Mouse (Mus musculus) frontal cortex, postnatal 25 days (tissue): Measurements from ENCODE around the gene Mboat2.

Experiments used
- DNase-seq, 2 experiments: peaks; one replicate each; pipeline ENCODE4 v3.0.0; 2022; ENCODE audit warnings: low spot score in 2 of 2

Gene Mboat2

GRCm38 (mm10) chr12:24830766-24831152 lies at the start of gene Mboat2:
Gene Mboat2, plus strand, starts transcription at chr12:24830879.
- DNase-seq: peak in 1 of 2 experiments; percentile 22

- DNase-seq: no peak
Observed at GRCm38 (mm10) chr12:24783735-24784134, 46.9 kb upstream of the Mboat2 start.

- no peak for DNase-seq
Observed at GRCm38 (mm10) chr12:24785882-24786281, 44.8 kb upstream of the Mboat2 start.

- DNase-seq: no peak
Observed at GRCm38 (mm10) chr12:24786316-24786715, 44.4 kb upstream of the Mboat2 start.

- DNase-seq: no peak
Observed at GRCm38 (mm10) chr12:24789659-24790058, 41.0 kb upstream of the Mboat2 start.

- no peak for DNase-seq
Observed at GRCm38 (mm10) chr12:24811230-24811629, 19.4 kb upstream of the Mboat2 start.

- no peak for DNase-seq
Observed at GRCm38 (mm10) chr12:24811906-24812305, 18.8 kb upstream of the Mboat2 start.

- DNase-seq: no peak
Observed at GRCm38 (mm10) chr12:24822831-24823230, 7.8 kb upstream of the Mboat2 start.

GRCm38 (mm10) chr12:24823636-24824354 lies 6.9 kb upstream of the Mboat2 start:
- DNase-seq: no peak

GRCm38 (mm10) chr12:24830086-24830485 lies 593 bp upstream of the Mboat2 start:
- no peak for DNase-seq

- DNase-seq: peak; percentile 65 to 86
Observed at GRCm38 (mm10) chr12:24831153-24831963, 679 bp downstream of the Mboat2 start.

- DNase-seq: no peak
Observed at GRCm38 (mm10) chr12:24831964-24832427, 1.3 kb downstream of the Mboat2 start.

- no peak for DNase-seq
Observed at GRCm38 (mm10) chr12:24832438-24832837, 1.8 kb downstream of the Mboat2 start.

GRCm38 (mm10) chr12:24837947-24838346 lies 7.3 kb downstream of the Mboat2 start:
- no peak for DNase-seq

- no peak for DNase-seq
Observed at GRCm38 (mm10) chr12:24841115-24841879, 10.6 kb downstream of the Mboat2 start.

GRCm38 (mm10) chr12:24842299-24842910 lies 11.7 kb downstream of the Mboat2 start:
- DNase-seq: no peak

- no peak for DNase-seq
Observed at GRCm38 (mm10) chr12:24843395-24844072, 12.9 kb downstream of the Mboat2 start.

GRCm38 (mm10) chr12:24845344-24845743 lies 14.7 kb downstream of the Mboat2 start:
- DNase-seq: no peak

GRCm38 (mm10) chr12:24848107-24848506 lies 17.4 kb downstream of the Mboat2 start:
- DNase-seq: no peak

GRCm38 (mm10) chr12:24857354-24857753 lies 26.7 kb downstream of the Mboat2 start:
- no peak for DNase-seq

GRCm38 (mm10) chr12:24859357-24859756 lies 28.7 kb downstream of the Mboat2 start:
- no peak for DNase-seq
